Mouse (Mus musculus): ENCODE data around the gene Vars.

- TF ChIP-seq CTCF (IDR thresholded peaks at IDR 0.05; ENCODE audit: extremely low read depth, insufficient read depth, low read length) (no peak), POLR2A (IDR thresholded peaks at IDR 0.05; ENCODE audit: extremely low read depth, insufficient read depth, low read length) (no peak)
Measured at GRCm38 (mm10) chr17:35031272-35031671, 30.5 kb downstream of the Vars start.

All from cortical plate, adult 2 months (tissue).